Mouse (Mus musculus): Measurements from ENCODE around the gene Col11a2. TPM values are rescaled to one million over a fixed set of nuclear protein-coding genes. Genes with fewer than 3 reads are reported as not detected.

Gene Col11a2
- total RNA-seq, 2 experiments from 2014 or later, result 0.05 to 1.1 TPM

- ATAC-seq (replicated peaks; ENCODE audit: low FRiP score, low TSS enrichment, poor library complexity, severe bottlenecking), result no peak
Observed at GRCm38 (mm10) chr17:34096497-34097010, 57.3 kb downstream of the Col11a2 start.

- no peak for ATAC-seq (replicated peaks; ENCODE audit: low FRiP score, low TSS enrichment, poor library complexity, severe bottlenecking)
Observed at GRCm38 (mm10) chr17:34097272-34097671, 58.0 kb downstream of the Col11a2 start.

- ATAC-seq (replicated peaks; ENCODE audit: low FRiP score, low TSS enrichment, poor library complexity, severe bottlenecking), result peak; percentile 70
Observed at GRCm38 (mm10) chr17:34098709-34099479, 59.7 kb downstream of the Col11a2 start.

- no peak for ATAC-seq (replicated peaks; ENCODE audit: low FRiP score, low TSS enrichment, poor library complexity, severe bottlenecking)
Observed at GRCm38 (mm10) chr17:34099531-34099930, 60.3 kb downstream of the Col11a2 start.

GRCm38 (mm10) chr17:34101185-34101584 is 61.9 kb downstream of the Col11a2 start:
- ATAC-seq (replicated peaks; ENCODE audit: low FRiP score, low TSS enrichment, poor library complexity, severe bottlenecking), result peak; percentile 13; the same call in 1 of the 2 replicates

- peak; percentile 83 for ATAC-seq (replicated peaks; ENCODE audit: low FRiP score, low TSS enrichment, poor library complexity, severe bottlenecking)
Observed at GRCm38 (mm10) chr17:34101604-34102032, 62.4 kb downstream of the Col11a2 start.

GRCm38 (mm10) chr17:34102831-34103230 is 63.6 kb downstream of the Col11a2 start:
- ATAC-seq (replicated peaks; ENCODE audit: low FRiP score, low TSS enrichment, poor library complexity, severe bottlenecking), result no peak

- ATAC-seq (replicated peaks; ENCODE audit: low FRiP score, low TSS enrichment, poor library complexity, severe bottlenecking), result no peak
Observed at GRCm38 (mm10) chr17:34104804-34105203, 65.6 kb downstream of the Col11a2 start.

- ATAC-seq (replicated peaks; ENCODE audit: low FRiP score, low TSS enrichment, poor library complexity, severe bottlenecking), result no peak
Observed at GRCm38 (mm10) chr17:34106555-34106954, 67.3 kb downstream of the Col11a2 start.

GRCm38 (mm10) chr17:34107109-34107867 is 68.1 kb downstream of the Col11a2 start:
- no peak for ATAC-seq (replicated peaks; ENCODE audit: low FRiP score, low TSS enrichment, poor library complexity, severe bottlenecking)

- ATAC-seq (replicated peaks; ENCODE audit: low FRiP score, low TSS enrichment, poor library complexity, severe bottlenecking), result no peak
Observed at GRCm38 (mm10) chr17:34108460-34108859, 69.2 kb downstream of the Col11a2 start.

- peak; percentile 36 for ATAC-seq (replicated peaks; ENCODE audit: low FRiP score, low TSS enrichment, poor library complexity, severe bottlenecking)
Observed at GRCm38 (mm10) chr17:34109038-34109805, 70.0 kb downstream of the Col11a2 start.

GRCm38 (mm10) chr17:34109806-34110195 is 70.6 kb downstream of the Col11a2 start:
- ATAC-seq (replicated peaks; ENCODE audit: low FRiP score, low TSS enrichment, poor library complexity, severe bottlenecking), result peak; percentile 22

- ATAC-seq (replicated peaks; ENCODE audit: low FRiP score, low TSS enrichment, poor library complexity, severe bottlenecking), result no peak
Observed at GRCm38 (mm10) chr17:34110309-34110708, 71.1 kb downstream of the Col11a2 start.

GRCm38 (mm10) chr17:34114114-34114513 is 74.9 kb downstream of the Col11a2 start:
- no peak for ATAC-seq (replicated peaks; ENCODE audit: low FRiP score, low TSS enrichment, poor library complexity, severe bottlenecking)

Other genes starting within 250 kb of the Col11a2 start
Only the 30 nearest of the 33 such genes appear.
- 3,294 and 3,898 TPM in 2 replicates for gene Rps28, start 214.9 kb upstream of the Col11a2 start, total RNA-seq (2014; fragmentation: Nextera tagmentation)
- 3,120 and 3,626 TPM in 2 replicates for gene Rps28, start 214.9 kb upstream of the Col11a2 start, total RNA-seq (2017)
- 261 and 275 TPM in 2 replicates for gene Ndufa7, start 214.9 kb upstream of the Col11a2 start, total RNA-seq (2014; fragmentation: Nextera tagmentation)
- 85.6 and 250 TPM in 2 replicates for gene Ndufa7, start 214.9 kb upstream of the Col11a2 start, total RNA-seq (2017)
- 11.4 and 19.2 TPM in 2 replicates for gene Cd320, start 196.3 kb upstream of the Col11a2 start, total RNA-seq (2014; fragmentation: Nextera tagmentation)
- 14.1 and 19.6 TPM in 2 replicates for gene Cd320, start 196.3 kb upstream of the Col11a2 start, total RNA-seq (2017)
- not detected in 2 replicates for gene Gm7029, start 165.6 kb upstream of the Col11a2 start, total RNA-seq (2014; fragmentation: Nextera tagmentation)
- not detected in 2 replicates for gene Gm7029, start 165.6 kb upstream of the Col11a2 start, total RNA-seq (2017)
- 14.7 and 31.9 TPM in 2 replicates for gene Kifc1, start 148.8 kb upstream of the Col11a2 start, total RNA-seq (2014; fragmentation: Nextera tagmentation)
- 15.6 and 17.0 TPM in 2 replicates for gene Kifc1, start 148.8 kb upstream of the Col11a2 start, total RNA-seq (2017)
- not detected in 2 replicates for gene Platr17, start 134.3 kb upstream of the Col11a2 start, total RNA-seq (2014; fragmentation: Nextera tagmentation)
- gene Platr17, start 134.3 kb upstream of the Col11a2 start, total RNA-seq (2017), result not detected in 2 replicates
- 60.3 and 70.5 TPM in 2 replicates for gene Daxx, start 130.0 kb upstream of the Col11a2 start, total RNA-seq (2014; fragmentation: Nextera tagmentation)
- 41.3 and 49.0 TPM in 2 replicates for gene Daxx, start 130.0 kb upstream of the Col11a2 start, total RNA-seq (2017)
- 47.9 and 65.3 TPM in 2 replicates for gene Tapbp, start 123.5 kb upstream of the Col11a2 start, total RNA-seq (2014; fragmentation: Nextera tagmentation)
- gene Tapbp, start 123.5 kb upstream of the Col11a2 start, total RNA-seq (2017), result 35.6 and 42.1 TPM in 2 replicates
- gene Zbtb22, start 123.5 kb upstream of the Col11a2 start, total RNA-seq (2014; fragmentation: Nextera tagmentation), result 18.0 and 18.4 TPM in 2 replicates
- 14.9 and 18.6 TPM in 2 replicates for gene Zbtb22, start 123.5 kb upstream of the Col11a2 start, total RNA-seq (2017)
- 42.6 and 49.0 TPM in 2 replicates for gene Rgl2, start 109.9 kb upstream of the Col11a2 start, total RNA-seq (2014; fragmentation: Nextera tagmentation)
- 10.4 and 14.0 TPM in 2 replicates for gene Rgl2, start 109.9 kb upstream of the Col11a2 start, total RNA-seq (2017)
- 192 and 240 TPM in 2 replicates for gene Pfdn6, start 99.1 kb upstream of the Col11a2 start, total RNA-seq (2014; fragmentation: Nextera tagmentation)
- gene Pfdn6, start 99.1 kb upstream of the Col11a2 start, total RNA-seq (2017), result 209 and 235 TPM in 2 replicates
- gene Wdr46, start 98.8 kb upstream of the Col11a2 start, total RNA-seq (2014; fragmentation: Nextera tagmentation), result 75.2 and 76.4 TPM in 2 replicates
- gene Wdr46, start 98.8 kb upstream of the Col11a2 start, total RNA-seq (2017), result 78.8 and 105 TPM in 2 replicates
- gene B3galt4, start 87.9 kb upstream of the Col11a2 start, total RNA-seq (2014; fragmentation: Nextera tagmentation), result 0.90 and 1.8 TPM in 2 replicates
- gene B3galt4, start 87.9 kb upstream of the Col11a2 start, total RNA-seq (2017), result 2.7 TPM in 1 of 2 replicates, not detected in the other
- gene Vps52, start 83.6 kb upstream of the Col11a2 start, total RNA-seq (2014; fragmentation: Nextera tagmentation), result 41.4 and 51.4 TPM in 2 replicates
- 17.4 and 26.2 TPM in 2 replicates for gene Vps52, start 83.6 kb upstream of the Col11a2 start, total RNA-seq (2017)
- gene Rps18, start 83.4 kb upstream of the Col11a2 start, total RNA-seq (2014; fragmentation: Nextera tagmentation), result 6,055 and 6,432 TPM in 2 replicates
- gene Rps18, start 83.4 kb upstream of the Col11a2 start, total RNA-seq (2017), result 1,728 and 1,730 TPM in 2 replicates
- gene H2-K1, start 39.1 kb upstream of the Col11a2 start, total RNA-seq (2014; fragmentation: Nextera tagmentation), result 870 and 1,054 TPM in 2 replicates
- 664 and 816 TPM in 2 replicates for gene H2-K1, start 39.1 kb upstream of the Col11a2 start, total RNA-seq (2017)
- 12.8 and 24.7 TPM in 2 replicates for gene Ring1, start 14.8 kb upstream of the Col11a2 start, total RNA-seq (2014; fragmentation: Nextera tagmentation)
- gene Ring1, start 14.8 kb upstream of the Col11a2 start, total RNA-seq (2017), result 13.5 and 15.4 TPM in 2 replicates
- 118 and 144 TPM in 2 replicates for gene H2-Ke6, start 11.4 kb upstream of the Col11a2 start, total RNA-seq (2014; fragmentation: Nextera tagmentation)
- 41.6 and 46.8 TPM in 2 replicates for gene H2-Ke6, start 11.4 kb upstream of the Col11a2 start, total RNA-seq (2017)
- 18.1 and 18.3 TPM in 2 replicates for gene Slc39a7, start 7.8 kb upstream of the Col11a2 start, total RNA-seq (2014; fragmentation: Nextera tagmentation)
- 94.1 and 169 TPM in 2 replicates for gene Slc39a7, start 7.8 kb upstream of the Col11a2 start, total RNA-seq (2017)
- gene Rxrb, start 7.6 kb upstream of the Col11a2 start, total RNA-seq (2014; fragmentation: Nextera tagmentation), result 49.6 and 58.9 TPM in 2 replicates
- gene Rxrb, start 7.6 kb upstream of the Col11a2 start, total RNA-seq (2017), result 31.4 and 33.3 TPM in 2 replicates
- gene H2-Oa, start 52.9 kb downstream of the Col11a2 start, total RNA-seq (2014; fragmentation: Nextera tagmentation), result 6.2 and 15.1 TPM in 2 replicates
- 0.75 and 5.8 TPM in 2 replicates for gene H2-Oa, start 52.9 kb downstream of the Col11a2 start, total RNA-seq (2017)
- 26.4 and 41.6 TPM in 2 replicates for gene H2-DMa, start 80.1 kb downstream of the Col11a2 start, total RNA-seq (2014; fragmentation: Nextera tagmentation)
- gene H2-DMa, start 80.1 kb downstream of the Col11a2 start, total RNA-seq (2017), result 35.0 and 36.7 TPM in 2 replicates
- gene Brd2, start 83.2 kb downstream of the Col11a2 start, total RNA-seq (2014; fragmentation: Nextera tagmentation), result 173 and 198 TPM in 2 replicates
- gene Brd2, start 83.2 kb downstream of the Col11a2 start, total RNA-seq (2017), result 312 and 511 TPM in 2 replicates
- gene H2-DMb2, start 103.9 kb downstream of the Col11a2 start, total RNA-seq (2014; fragmentation: Nextera tagmentation), result 0.81 and 2.9 TPM in 2 replicates
- not detected in 2 replicates for gene H2-DMb2, start 103.9 kb downstream of the Col11a2 start, total RNA-seq (2017)
- 3.8 and 9.1 TPM in 2 replicates for gene H2-DMb1, start 113.6 kb downstream of the Col11a2 start, total RNA-seq (2014; fragmentation: Nextera tagmentation)
- 10.1 and 22.9 TPM in 2 replicates for gene H2-DMb1, start 113.6 kb downstream of the Col11a2 start, total RNA-seq (2017)
- 43.7 and 55.5 TPM in 2 replicates for gene Tap1, start 148.1 kb downstream of the Col11a2 start, total RNA-seq (2014; fragmentation: Nextera tagmentation)
- gene Tap1, start 148.1 kb downstream of the Col11a2 start, total RNA-seq (2017), result 58.0 and 76.1 TPM in 2 replicates
- 55.1 and 57.5 TPM in 2 replicates for gene Psmb9, start 148.3 kb downstream of the Col11a2 start, total RNA-seq (2014; fragmentation: Nextera tagmentation)
- 56.2 and 95.8 TPM in 2 replicates for gene Psmb9, start 148.3 kb downstream of the Col11a2 start, total RNA-seq (2017)
- 50.4 and 71.2 TPM in 2 replicates for gene Psmb8, start 158.3 kb downstream of the Col11a2 start, total RNA-seq (2014; fragmentation: Nextera tagmentation)
- gene Psmb8, start 158.3 kb downstream of the Col11a2 start, total RNA-seq (2017), result 103 and 243 TPM in 2 replicates
- gene Tap2, start 164.1 kb downstream of the Col11a2 start, total RNA-seq (2014; fragmentation: Nextera tagmentation), result 25.8 and 90.1 TPM in 2 replicates
- gene Tap2, start 164.1 kb downstream of the Col11a2 start, total RNA-seq (2017), result 49.7 and 50.5 TPM in 2 replicates
- 8.7 and 32.0 TPM in 2 replicates for gene H2-Ob, start 199.5 kb downstream of the Col11a2 start, total RNA-seq (2014; fragmentation: Nextera tagmentation)
- 7.8 and 10.4 TPM in 2 replicates for gene H2-Ob, start 199.5 kb downstream of the Col11a2 start, total RNA-seq (2017)

Measured in megakaryocyte-erythroid progenitor cell, adult 5-6 weeks (primary cell).